Mouse (Mus musculus) heart, embryonic 10.5 days (tissue): ENCODE results near the gene Zfp652. TPM values are rescaled to one million over a fixed set of nuclear protein-coding genes. Genes with fewer than 3 reads are reported as not detected.
A peak's percentile ranks its signal among the peaks of the same experiment; 100 is the strongest.

Experiments
- DNase-seq: peaks from one replicate; pipeline ENCODE4 v3.0.0-alpha.2; 2017; ENCODE audit warnings: low spot score
- H3K27ac ChIP-seq: fragments of 300-500 bp; sonication (generic); 2 replicates; pipeline ENCODE4 v1.5.1; 2016; ENCODE audit warnings: mild to moderate bottlenecking
- H3K27me3 ChIP-seq: fragments of 300-500 bp; sonication (generic); 2 replicates; pipeline ENCODE4 v1.6.1; 2016; ENCODE audit warnings: mild to moderate bottlenecking; ENCODE audit not compliant: poor library complexity, insufficient read depth, severe bottlenecking
- H3K36me3 ChIP-seq: fragments of 300-500 bp; sonication (generic); 2 replicates; pipeline ENCODE4 v1.6.1; 2016; ENCODE audit warnings: mild to moderate bottlenecking, moderate library complexity
- H3K4me1 ChIP-seq: fragments of 300-500 bp; sonication (generic); 2 replicates; pipeline ENCODE4 v1.6.1; 2016; ENCODE audit warnings: mild to moderate bottlenecking
- H3K4me3 ChIP-seq: fragments of 300-500 bp; sonication (generic); 2 replicates; pipeline ENCODE4 v1.5.1; 2016; ENCODE audit warnings: mild to moderate bottlenecking, moderate library complexity
- H3K9me3 ChIP-seq: fragments of 300-500 bp; sonication (generic); 2 replicates; pipeline ENCODE4 v1.6.1; 2016; ENCODE audit warnings: mild to moderate bottlenecking, moderate library complexity
- WGBS: fragments of 180-500 bp; shearing (Covaris S2); methylation state at CpG from one replicate; pipeline ENCODE4 v1.1.7; 2016; 5-methylcytosine and 5-hydroxymethylcytosine counted together
- polyA plus RNA-seq: library from polyadenylated mRNA; unstranded; fragments of >200 nt; fragmentation: Nextera tagmentation; extraction: Ambion mirVana; gene quantifications from 2 replicates; pipeline ENCODE4 v1.2.1, GENCODE M21; 2016

The Zfp652 gene
- polyA plus RNA-seq, 1 experiment from 2014 or later: 14.2 TPM

DNA sequence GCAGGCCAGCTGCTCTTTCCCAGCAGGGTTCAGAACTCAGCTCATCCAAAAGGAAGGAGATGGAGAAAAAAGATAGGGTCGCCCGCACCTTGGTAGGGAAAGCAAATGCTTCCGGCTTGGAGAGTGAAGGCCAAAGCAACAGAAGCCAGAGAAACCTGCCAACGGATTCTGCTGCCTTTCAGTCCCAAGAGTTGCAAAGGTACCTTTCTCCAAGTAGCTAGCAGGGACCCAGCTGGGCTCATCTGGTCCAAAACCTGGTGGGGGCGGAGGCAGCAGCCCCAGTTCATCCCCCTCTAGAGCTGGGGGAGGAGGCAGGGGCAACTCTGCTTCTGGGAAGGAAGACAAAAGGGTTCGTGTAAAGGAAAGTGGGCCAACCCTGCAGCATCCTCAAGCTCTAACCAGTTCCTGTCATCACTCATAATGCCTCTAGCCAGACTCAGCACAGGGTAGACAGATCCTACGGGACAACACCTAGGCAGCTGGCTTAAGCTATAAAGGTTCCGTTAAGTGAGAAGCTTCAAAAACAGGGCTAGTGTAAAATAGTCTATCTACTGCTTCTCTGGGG lies 120.6 kb downstream of the Zfp652 start:
- DNase-seq: no peak
- H3K9me3 ChIP-seq: no peaks in the 10 kb centered on the region
- H3K36me3 ChIP-seq: peaks cover 17% of the 10 kb centered on the region; the same call in 1 of the 2 replicates
- 26% methylated on average over 8 of the region's 8 CpGs for WGBS
- H3K4me3 ChIP-seq: no peak overlapping the region
- peaks cover 86% of the 10 kb centered on the region for H3K4me1 ChIP-seq
- H3K27ac ChIP-seq: 0 out of 2 replicates have a peak overlapping the region, but pooled peaks have one; percentile 69
- peaks cover 83% of the 10 kb centered on the region for H3K27me3 ChIP-seq

DNA sequence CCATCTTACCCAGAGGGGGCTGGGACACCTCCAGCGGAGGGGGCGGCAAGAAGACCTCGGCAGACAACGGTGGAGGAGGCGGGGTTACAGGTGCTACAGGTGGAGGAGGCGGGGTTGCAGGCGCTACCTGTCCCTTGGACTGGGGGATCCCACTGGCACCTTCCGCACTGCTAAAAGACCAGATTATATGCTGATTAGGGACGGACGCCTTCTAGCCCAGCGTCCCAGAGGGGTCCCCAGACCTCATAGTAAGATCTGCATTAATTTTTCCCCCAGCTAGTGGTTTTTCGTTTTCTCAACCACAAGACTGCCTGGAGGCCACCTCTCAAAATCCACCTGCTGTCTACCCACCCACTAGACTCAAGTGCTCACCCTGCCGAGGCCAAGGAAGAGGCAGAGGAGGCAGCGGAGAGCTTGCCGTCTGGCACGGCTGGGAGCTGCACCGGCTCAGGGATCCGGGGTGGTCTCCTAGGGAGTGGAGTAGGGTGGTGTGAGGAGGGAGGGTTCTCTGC lies 121.2 kb downstream of the Zfp652 start:
- DNase-seq: no peak
- Histone ChIP-seq H3K4me1 (peaks cover 91% of the 10 kb centered on the region), H3K4me3 (peak overlapping the region; percentile 42), H3K9me3 (no peaks in the 10 kb centered on the region), H3K36me3 (peaks cover 17% of the 10 kb centered on the region; the same call in 1 of the 2 replicates), H3K27ac (peak overlapping the region; percentile 69), H3K27me3 (peaks cover 77% of the 10 kb centered on the region)
- 13% methylated on average over 18 of the region's 18 CpGs for WGBS

DNA sequence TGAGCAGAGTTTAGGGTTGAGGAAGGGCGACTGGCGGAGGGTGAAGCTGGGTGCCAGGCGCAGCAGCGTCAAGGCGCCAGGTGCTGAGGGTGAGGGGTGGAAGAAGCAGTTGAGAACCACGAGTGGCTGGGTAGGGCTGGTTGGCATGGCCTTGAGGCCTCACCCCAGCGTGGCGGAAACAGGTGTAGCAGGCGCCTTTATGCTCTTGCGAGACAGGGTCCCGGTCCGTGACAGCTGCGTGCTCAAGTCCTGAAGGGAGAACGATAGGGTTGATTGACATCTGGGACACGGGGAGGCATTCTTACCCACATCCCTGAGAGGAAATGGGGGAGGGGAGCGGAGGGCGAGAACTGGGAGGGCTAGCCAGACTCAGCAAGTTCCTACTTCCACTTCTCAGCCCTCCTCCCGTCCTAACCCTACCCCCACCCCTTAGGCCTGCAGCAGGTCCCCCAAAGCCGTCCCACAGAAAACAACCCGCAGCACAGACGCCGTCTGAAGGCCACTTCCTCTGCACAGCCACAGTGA lies 121.7 kb downstream of the Zfp652 start:
- Histone ChIP-seq H3K4me3 (peak overlapping the region; percentile 42), H3K36me3 (peaks cover 17% of the 10 kb centered on the region; the same call in 1 of the 2 replicates), H3K4me1 (peaks cover 91% of the 10 kb centered on the region), H3K9me3 (no peaks in the 10 kb centered on the region), H3K27ac (peak overlapping the region; percentile 69), H3K27me3 (peaks cover 72% of the 10 kb centered on the region)
- 4% methylated on average over 22 of the region's 22 CpGs for WGBS
- no peak for DNase-seq

DNA sequence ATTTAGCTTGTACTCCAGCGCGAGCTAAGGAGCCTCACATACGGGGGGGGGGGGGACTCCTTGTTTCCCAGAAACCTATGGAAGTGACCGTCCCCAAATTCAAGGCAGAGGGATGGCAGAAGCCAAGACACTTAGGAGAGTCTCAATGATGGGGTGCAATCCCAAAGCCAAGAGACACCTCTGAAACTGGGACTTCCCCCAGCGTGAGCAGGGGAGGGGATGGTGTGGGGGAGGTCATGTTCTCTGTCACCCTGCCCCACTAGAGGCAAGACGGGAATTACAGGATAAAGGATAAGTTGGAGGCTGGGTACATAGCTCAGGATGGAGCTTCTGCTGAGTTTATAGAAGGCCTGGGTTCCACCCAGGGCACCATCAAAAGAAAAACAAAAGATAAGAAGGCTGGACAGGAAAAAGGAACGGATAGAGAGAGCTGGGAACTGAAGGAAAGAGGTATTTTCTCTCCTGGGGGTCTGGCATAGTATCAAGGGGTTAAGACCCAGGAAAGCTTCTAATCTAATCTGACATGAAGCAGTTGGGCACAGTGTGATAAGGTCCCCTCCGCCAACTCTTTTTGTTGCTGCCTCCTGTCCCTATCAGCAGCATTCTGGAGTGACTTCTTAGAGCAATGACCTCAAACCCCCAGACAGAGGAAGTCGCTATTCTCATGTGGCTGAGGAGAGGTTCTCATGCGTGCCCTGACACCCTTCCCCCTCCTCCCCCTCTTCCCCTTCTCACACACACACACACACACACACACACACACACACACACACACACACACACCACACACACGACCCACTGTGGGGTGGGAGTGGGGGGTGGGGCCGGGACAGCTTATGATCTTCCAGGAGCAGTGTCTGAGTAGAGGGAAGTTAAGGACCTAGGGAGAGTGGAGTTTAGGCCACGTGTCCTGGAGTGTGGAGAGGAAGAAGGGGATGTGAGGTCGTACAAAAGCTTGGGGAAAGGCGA lies 122.6 kb downstream of the Zfp652 start:
- no peak for DNase-seq
- H3K36me3 ChIP-seq: peaks cover 14% of the 10 kb centered on the region; the same call in 1 of the 2 replicates
- peaks cover 84% of the 10 kb centered on the region for H3K4me1 ChIP-seq
- H3K4me3 ChIP-seq: peak overlapping the region; percentile 42
- H3K27ac ChIP-seq: peak overlapping the region; percentile 71
- peaks cover 65% of the 10 kb centered on the region for H3K27me3 ChIP-seq
- H3K9me3 ChIP-seq: no peaks in the 10 kb centered on the region
- 5% methylated on average over 15 of the region's 15 CpGs for WGBS

DNA sequence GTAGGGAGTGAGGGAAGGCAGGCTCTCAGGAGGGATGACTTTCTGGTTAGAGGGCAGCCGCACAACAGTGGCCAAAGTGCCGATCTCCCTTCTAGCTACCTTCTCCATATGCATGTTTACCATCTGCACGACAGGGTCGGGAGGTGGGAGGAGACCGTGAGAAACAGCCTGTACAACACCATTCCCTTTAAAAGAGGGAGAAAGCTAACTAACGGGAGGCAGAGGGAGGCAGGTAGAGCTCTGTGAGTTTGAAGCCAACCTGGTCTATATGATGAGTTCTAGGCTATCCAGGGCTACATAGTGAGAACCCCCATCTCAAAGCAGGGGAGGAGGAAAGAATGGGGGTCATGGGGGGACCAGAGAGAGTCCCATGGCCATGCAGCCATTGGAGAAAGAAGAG lies 123.4 kb downstream of the Zfp652 start:
- 29% methylated on average over 6 of the region's 6 CpGs for WGBS
- Histone ChIP-seq H3K27ac (peak overlapping the region; percentile 71), H3K4me1 (peaks cover 76% of the 10 kb centered on the region), H3K4me3 (peak overlapping the region; percentile 17; the same call in 1 of the 2 replicates), H3K27me3 (peaks cover 64% of the 10 kb centered on the region), H3K9me3 (no peaks in the 10 kb centered on the region), H3K36me3 (peaks cover 14% of the 10 kb centered on the region; the same call in 1 of the 2 replicates)
- no peak for DNase-seq

DNA sequence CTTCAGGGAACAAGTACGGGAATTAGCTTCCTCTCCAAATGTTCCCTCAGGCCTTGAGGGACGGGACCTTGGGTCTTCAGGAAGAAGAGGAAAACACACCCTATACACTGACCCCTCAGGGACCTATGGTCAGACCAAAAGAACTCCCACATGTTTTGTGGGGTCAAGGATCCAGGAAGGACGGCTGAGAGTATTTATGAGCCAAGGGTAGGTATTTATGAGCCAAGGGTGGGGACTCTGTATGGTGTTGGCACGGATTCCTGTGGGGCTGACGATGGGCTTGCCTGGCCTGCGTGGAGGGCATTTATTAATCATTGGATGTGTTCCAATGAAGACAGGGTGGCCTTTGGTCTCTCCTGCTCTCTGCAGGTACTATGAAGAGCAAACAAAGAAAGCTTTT lies 124.0 kb downstream of the Zfp652 start:
- H3K27ac ChIP-seq: peak overlapping the region; percentile 71; the same call in 1 of the 2 replicates
- 64% methylated on average over 6 of the region's 6 CpGs for WGBS
- no peak overlapping the region for H3K4me3 ChIP-seq

DNA sequence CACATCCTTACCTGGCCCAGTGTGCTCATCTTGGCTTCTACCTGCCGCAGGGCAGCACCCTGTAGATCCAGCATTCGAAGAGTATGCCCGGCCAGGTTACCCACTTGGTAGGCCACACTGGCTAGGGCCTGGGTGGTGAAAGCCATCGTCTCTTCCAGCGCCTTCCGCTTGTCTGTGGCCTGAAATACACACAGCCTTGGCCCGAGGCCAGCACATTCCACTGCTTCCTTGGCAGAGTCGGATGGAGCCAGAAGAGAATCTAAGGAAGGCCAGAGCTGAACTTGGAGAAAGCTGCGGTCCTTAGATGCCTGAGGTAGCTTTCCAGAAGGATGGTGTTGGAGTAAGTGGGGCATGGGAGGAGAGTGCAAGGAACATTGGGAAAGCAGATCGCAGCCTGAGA lies 124.6 kb downstream of the Zfp652 start, which contains the start of gene Gngt2:
Gene Gngt2, plus strand, starts transcription at position 158 of the 400 bp plus-strand sequence.
- H3K27me3 ChIP-seq: peaks cover 64% of the 10 kb centered on the region
- peak within 1 kb of the TSS; percentile 71 for H3K27ac ChIP-seq
- H3K36me3 ChIP-seq: peaks cover 14% of the 10 kb centered on the region; the same call in 1 of the 2 replicates
- 42% methylated on average over 10 of the region's 10 CpGs for WGBS
- H3K4me1 ChIP-seq: peaks cover 71% of the 10 kb centered on the region
- no peak for DNase-seq
- H3K4me3 ChIP-seq: peak within 1 kb of the TSS; percentile 32
- no peaks in the 10 kb centered on the region for H3K9me3 ChIP-seq

More for the DNA sequence above, 124.0 kb downstream of the Zfp652 start:
- no peaks in the 10 kb centered on the region for H3K9me3 ChIP-seq
- H3K4me1 ChIP-seq: peaks cover 70% of the 10 kb centered on the region
- peaks cover 14% of the 10 kb centered on the region; the same call in 1 of the 2 replicates for H3K36me3 ChIP-seq
- no peak for DNase-seq
- peaks cover 64% of the 10 kb centered on the region for H3K27me3 ChIP-seq

DNA sequence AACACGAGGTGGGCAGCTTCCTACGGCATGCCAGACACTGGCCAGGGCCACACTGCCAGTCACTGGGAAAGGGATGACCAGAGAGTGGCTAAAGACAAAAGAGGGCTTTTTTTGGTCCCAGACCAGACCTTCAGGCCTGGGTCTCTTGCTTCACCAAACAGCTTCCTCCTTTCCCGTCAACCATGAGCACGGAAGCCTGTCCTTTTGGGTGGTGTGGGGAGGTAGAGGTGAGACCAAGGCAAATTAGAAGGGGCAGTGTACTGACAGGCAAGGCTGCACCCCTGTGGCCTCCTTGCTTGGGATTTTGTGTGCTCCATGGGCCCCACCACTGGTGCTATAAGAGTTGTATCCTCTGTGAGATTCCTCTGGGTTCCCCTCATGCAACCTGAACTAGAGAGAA lies 126.1 kb downstream of the Zfp652 start:
- Histone ChIP-seq H3K4me3 (peak overlapping the region; percentile 56; the same call in 1 of the 2 replicates), H3K27me3 (peaks cover 64% of the 10 kb centered on the region)

DNA sequence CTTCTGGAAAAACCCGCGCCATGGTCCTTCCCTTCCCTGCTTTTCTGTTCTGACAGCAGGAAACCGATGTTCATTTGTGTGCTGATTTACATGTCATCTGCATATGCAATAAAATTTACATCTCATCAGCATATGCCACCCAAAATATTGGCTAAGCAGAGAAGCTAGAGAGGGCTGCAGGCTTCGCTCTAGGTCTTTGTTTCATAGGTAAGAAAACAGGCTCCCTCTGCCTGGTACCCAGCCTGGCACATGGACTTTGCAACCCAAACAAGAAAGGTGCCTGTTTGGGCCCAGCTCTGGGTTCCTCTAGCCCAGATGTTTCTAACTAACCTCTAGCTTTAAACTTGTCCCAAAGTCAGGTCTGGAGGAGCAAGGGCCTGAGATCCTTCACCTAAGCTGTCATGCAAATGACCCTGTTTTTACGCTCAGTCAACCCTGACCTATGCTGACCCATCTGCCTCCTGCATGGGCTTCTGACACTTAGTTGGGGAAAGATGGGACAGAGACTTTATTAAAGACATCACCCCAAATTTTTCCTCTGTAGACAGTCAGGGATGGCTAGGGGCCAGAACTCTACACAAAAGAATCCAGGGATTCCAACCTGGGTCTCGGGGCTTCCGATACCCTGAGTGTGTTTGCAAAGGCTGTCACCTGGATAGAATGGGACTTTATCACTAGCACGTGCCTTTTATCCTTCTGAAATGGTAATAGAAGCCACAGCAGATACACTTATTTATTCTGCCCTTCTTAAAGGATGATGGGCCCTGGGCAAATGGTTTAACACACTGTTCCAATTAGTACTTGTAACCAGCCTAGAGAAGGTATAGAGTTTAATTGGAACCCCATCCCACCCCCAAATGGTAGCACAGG lies 126.8 kb downstream of the Zfp652 start:
- Histone ChIP-seq H3K4me1 (peaks cover 65% of the 10 kb centered on the region), H3K4me3 (peak overlapping the region; percentile 56), H3K36me3 (peaks cover 4% of the 10 kb centered on the region; the same call in 1 of the 2 replicates), H3K27ac (peak overlapping the region; percentile 4; the same call in 1 of the 2 replicates), H3K27me3 (peaks cover 60% of the 10 kb centered on the region), H3K9me3 (no peaks in the 10 kb centered on the region)
- WGBS: 63% methylated on average over 8 of the region's 8 CpGs
- DNase-seq: no peak

More for the DNA sequence above, 126.1 kb downstream of the Zfp652 start:
- no peak for DNase-seq
- Histone ChIP-seq H3K36me3 (peaks cover 4% of the 10 kb centered on the region; the same call in 1 of the 2 replicates), H3K9me3 (no peaks in the 10 kb centered on the region), H3K4me1 (peaks cover 71% of the 10 kb centered on the region), H3K27ac (peak overlapping the region; percentile 4; the same call in 1 of the 2 replicates)
- 66% methylated on average over 4 of the region's 4 CpGs for WGBS

DNA sequence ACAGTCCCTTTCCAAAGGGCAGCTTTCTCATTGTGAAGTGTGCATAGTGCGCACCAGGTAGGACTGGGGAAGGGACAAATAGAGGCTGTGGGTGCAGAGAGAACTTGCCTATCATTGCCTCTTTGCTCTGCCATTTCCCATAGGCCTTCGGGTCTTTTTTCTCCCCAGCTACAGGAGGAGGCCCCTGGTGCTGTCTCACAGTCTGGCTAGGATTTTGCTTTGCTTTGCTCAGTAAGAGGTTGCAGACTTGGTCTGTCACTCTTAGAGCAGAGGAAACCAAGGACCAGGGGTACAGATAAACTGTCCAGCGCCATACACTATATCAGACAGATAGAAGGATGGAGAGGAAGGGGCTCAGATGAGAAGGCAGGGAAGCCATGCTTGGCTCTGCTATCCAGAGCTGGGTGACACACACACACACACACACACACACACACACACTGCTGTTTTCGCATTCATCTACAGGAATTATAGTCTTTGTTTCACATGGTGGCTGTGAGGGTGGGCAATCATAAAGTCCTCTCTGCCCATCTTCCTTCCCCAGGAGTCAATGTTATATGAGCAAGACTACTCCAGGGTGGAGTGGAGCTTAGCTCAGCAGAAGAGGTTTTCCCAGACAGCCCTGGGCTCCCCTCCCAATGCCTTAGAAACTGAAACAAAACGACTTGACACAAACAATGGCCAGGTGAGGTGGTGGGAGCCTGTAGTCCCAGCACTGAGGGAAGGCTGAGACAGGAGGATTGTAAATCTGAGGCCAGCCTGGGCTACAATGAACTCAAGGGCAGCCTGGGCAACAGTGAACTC lies 128.4 kb downstream of the Zfp652 start:
- 55% methylated on average over 5 of the region's 5 CpGs for WGBS
- Histone ChIP-seq H3K9me3 (no peaks in the 10 kb centered on the region), H3K4me3 (peak overlapping the region; percentile 56), H3K27me3 (peaks cover 44% of the 10 kb centered on the region), H3K4me1 (peaks cover 53% of the 10 kb centered on the region), H3K36me3 (peaks cover 4% of the 10 kb centered on the region; the same call in 1 of the 2 replicates), H3K27ac (peak overlapping the region; percentile 63)
- DNase-seq: no peak

DNA sequence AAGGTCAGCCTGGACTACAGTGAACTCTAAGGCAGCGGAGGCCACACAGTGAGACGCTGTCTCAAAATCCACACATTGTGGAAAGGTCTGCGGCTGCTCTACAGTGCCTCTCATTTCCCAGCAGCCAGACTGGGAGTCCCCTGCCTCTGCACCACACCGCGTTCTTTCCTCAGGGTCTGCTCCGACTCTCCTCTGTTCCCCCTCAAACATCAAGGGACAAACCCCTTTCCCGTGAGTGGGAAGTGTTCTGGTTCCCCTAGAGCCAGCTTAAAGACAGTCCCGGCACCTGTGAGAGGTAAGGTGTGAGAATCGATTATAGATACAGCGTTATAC lies 129.0 kb downstream of the Zfp652 start:
- Histone ChIP-seq H3K27me3 (peaks cover 39% of the 10 kb centered on the region), H3K9me3 (no peaks in the 10 kb centered on the region), H3K4me3 (peak overlapping the region; percentile 56), H3K27ac (peak overlapping the region; percentile 63), H3K4me1 (peaks cover 47% of the 10 kb centered on the region), H3K36me3 (peaks cover 1% of the 10 kb centered on the region; the same call in 1 of the 2 replicates)
- DNase-seq: no peak
- 47% methylated on average over 10 of the region's 10 CpGs for WGBS
